Mouse (Mus musculus) embryonic stem cell, embryonic (primary cell): ENCODE measurements around the gene Ifitm6.
"Not testable (repeated sequence)": the region's sequence is repeated elsewhere in the genome, so short reads cannot be mapped to it uniquely, and the experiment has no call there.

Experiments
- CTCF ChIA-PET, 4 experiments: fragments of 300-600 bp in 2 of 4; fragments of 350-600 bp in 2 of 4; sonication (Branson Sonifier 250); formaldehyde crosslinking; loops; one replicate each; lab custom pipeline; 2022; ENCODE audit warnings: inconsistent platforms in 2 of 4; lab: Charles Lee
- POLR2A ChIA-PET, 4 experiments: fragments of 300-600 bp in 2 of 4; fragments of 350-600 bp in 2 of 4; sonication (Branson Sonifier 250); formaldehyde crosslinking; loops; one replicate each; lab custom pipeline; 2022; ENCODE audit warnings: antibody characterized with exemption in 4 of 4, inconsistent platforms in 1 of 4; lab: Charles Lee

Ifitm6 gene

DNA sequence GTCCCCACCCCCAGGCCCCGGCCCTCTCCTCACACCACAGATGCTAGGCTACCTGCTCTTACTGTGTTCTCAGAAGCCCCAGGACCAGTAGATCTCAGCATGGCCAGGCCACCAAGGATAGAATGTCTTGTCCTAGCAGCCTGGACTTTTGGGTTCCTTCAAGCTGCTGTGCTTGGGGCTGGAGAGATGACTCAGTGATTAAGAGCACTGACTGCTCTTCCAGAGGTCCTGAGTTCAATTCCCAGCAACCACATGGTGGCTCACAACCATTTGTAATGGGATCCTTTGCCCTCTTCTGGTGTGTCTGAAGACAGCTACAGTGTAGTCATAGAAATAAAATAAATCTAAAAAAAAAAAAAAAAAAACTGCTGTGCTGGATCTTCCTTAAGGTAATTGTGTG, at the start of gene Ifitm6:
TSS of gene Ifitm6 (minus strand) at position 101 of the 400 bp plus-strand sequence.
- CTCF ChIA-PET = not testable (repeated sequence)
- POLR2A ChIA-PET = interaction anchor here in 1 of 4 experiments (1.1 to 7.0 kb wide), 4 partner anchors 8 to 198 kb away, joined by 3 to 47 read pairs (median 4); partner anchors contain the start of gene Rassf7

- ChIA-PET POLR2A (interaction anchor here (0.6 to 5.8 kb wide), 34 partner anchors 8 to 365 kb away, joined by 3 to 33 read pairs (median 4); partner anchors contain the start of genes Rnh1 (in 2 of the 4), Bet1l (in 1 of the 4), Cend1 (in 1 of the 4) and Gm45785 (in 1 of the 4)), CTCF (interaction anchor here in 3 of 4 experiments (0.5 to 1.8 kb wide), 15 partner anchors 9 to 291 kb away, joined by 3 to 6 read pairs (median 4); no protein-coding TSS in a partner anchor)
Measured at GRCm38 (mm10) chr7:141064576-141064975, 46.9 kb upstream of the Ifitm6 start.

GRCm38 (mm10) chr7:141064175-141064574, 46.5 kb upstream of the Ifitm6 start:
- CTCF ChIA-PET = interaction anchor here in 3 of 4 experiments (0.5 to 1.8 kb wide), 13 partner anchors 8 to 292 kb away, joined by 3 to 6 read pairs (median 4); no protein-coding TSS in a partner anchor
- POLR2A ChIA-PET = interaction anchor here (0.6 to 5.8 kb wide), 34 partner anchors 9 to 365 kb away, joined by 3 to 33 read pairs (median 4); partner anchors contain the start of genes Rassf7 (in 2 of the 4), Rnh1 (in 2 of the 4), Bet1l (in 1 of the 4) and Cend1 (in 1 of the 4)

GRCm38 (mm10) chr7:141063353-141063752, 45.6 kb upstream of the Ifitm6 start:
- CTCF ChIA-PET = interaction anchor here in 2 of 4 experiments (1.1 to 2.5 kb wide), 3 partner anchors 7 to 160 kb away, joined by 4 to 8 read pairs (median 6); no protein-coding TSS in a partner anchor
- POLR2A ChIA-PET = interaction anchor here in 3 of 4 experiments (1.0 to 5.8 kb wide), 18 partner anchors 8 to 366 kb away, joined by 3 to 33 read pairs (median 5); partner anchors contain the start of genes Bet1l (in 1 of the 3), Cend1 (in 1 of the 3), Ifitm2 (in 1 of the 3) and Ric8a (in 1 of the 3)

DNA sequence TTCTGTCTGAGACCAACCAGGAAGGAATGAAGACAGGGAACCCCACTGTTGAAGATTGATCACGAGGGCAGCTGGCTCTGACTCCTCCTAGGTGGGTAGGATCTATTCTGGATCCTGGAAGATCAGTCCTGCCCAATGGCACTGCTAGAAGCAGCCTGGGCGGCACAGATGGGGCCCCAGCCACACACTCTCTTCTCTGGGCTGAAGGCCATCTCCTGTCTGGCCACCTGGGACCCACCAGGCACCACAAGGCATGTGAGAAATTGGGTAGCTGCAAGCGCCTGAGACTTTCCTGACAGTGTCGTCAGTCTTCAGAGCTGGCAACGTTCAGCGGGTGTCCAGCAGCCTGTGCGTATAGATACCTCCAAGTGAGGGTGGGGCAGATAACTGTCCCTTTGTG, 44.8 kb upstream of the Ifitm6 start:
- POLR2A ChIA-PET = interaction anchor here in 3 of 4 experiments (0.6 to 5.8 kb wide), 25 partner anchors 7 to 385 kb away, joined by 3 to 33 read pairs (median 3); partner anchors contain the start of genes Ric8a (in 2 of the 3), Bet1l (in 1 of the 3), Ifitm2 (in 1 of the 3) and Rnh1 (in 1 of the 3)
- CTCF ChIA-PET = interaction anchor here in 3 of 4 experiments (0.9 to 2.5 kb wide), 5 partner anchors 8 to 153 kb away, joined by 3 to 8 read pairs (median 4); no protein-coding TSS in a partner anchor

DNA sequence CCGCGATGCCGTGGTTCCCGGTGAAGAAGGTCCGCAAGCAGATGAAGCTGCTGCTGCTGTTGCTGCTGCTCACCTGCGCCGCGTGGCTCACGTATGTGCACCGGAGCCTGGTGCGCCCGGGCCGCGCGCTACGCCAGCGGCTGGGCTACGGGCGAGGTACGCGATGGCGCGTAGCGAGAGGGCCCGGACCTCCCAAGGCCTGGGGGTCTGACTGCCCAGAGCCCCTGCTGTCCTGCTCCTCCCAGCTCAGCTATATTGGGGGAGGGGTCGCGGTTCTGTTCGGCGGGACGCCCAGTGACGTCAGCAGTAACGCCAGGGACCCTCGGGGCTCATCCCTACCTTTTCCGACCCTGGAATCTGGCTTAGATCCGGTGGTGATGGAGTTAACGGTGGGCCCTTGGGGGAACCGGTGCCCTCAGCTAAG, 43.6 kb upstream of the Ifitm6 start:
- CTCF ChIA-PET = interaction anchor here (0.5 to 2.7 kb wide), 16 partner anchors 9 to 397 kb away, joined by 3 to 19 read pairs (median 3); no protein-coding TSS in a partner anchor
- POLR2A ChIA-PET = interaction anchor here in 3 of 4 experiments (0.6 to 5.8 kb wide), 19 partner anchors 9 to 331 kb away, joined by 3 to 33 read pairs (median 4); partner anchors contain the start of genes Ifitm2 (in 1 of the 3), Sigirr (in 1 of the 3), Taldo1 (in 1 of the 3) and Urah (in 1 of the 3)

GRCm38 (mm10) chr7:141060426-141061242, 42.9 kb upstream of the Ifitm6 start, which contains the start of gene B4galnt4:
B4galnt4 (plus strand) TSS chr7:141061104.
- CTCF ChIA-PET = interaction anchor here in 3 of 4 experiments (0.5 to 2.7 kb wide), 23 partner anchors 9 to 334 kb away, joined by 3 to 19 read pairs (median 4); no protein-coding TSS in a partner anchor
- POLR2A ChIA-PET = interaction anchor here in 3 of 4 experiments (0.6 to 5.8 kb wide), 47 partner anchors 9 to 331 kb away, joined by 3 to 33 read pairs (median 4); partner anchors contain the start of genes Rnh1 (in 2 of the 3), Zfp941 (in 2 of the 3), Bet1l (in 1 of the 3) and Ifitm1 (in 1 of the 3)

- ChIA-PET CTCF (interaction anchor here in 3 of 4 experiments (0.5 to 2.7 kb wide), 15 partner anchors 9 to 157 kb away, joined by 3 to 19 read pairs (median 4); no protein-coding TSS in a partner anchor), POLR2A (interaction anchor here in 3 of 4 experiments (0.6 to 5.8 kb wide), 44 partner anchors 8 to 420 kb away, joined by 3 to 33 read pairs (median 4); partner anchors contain the start of genes Rnh1 (in 2 of the 3), Zfp941 (in 2 of the 3), Bet1l (in 1 of the 3) and Ifitm1 (in 1 of the 3))
Measured at GRCm38 (mm10) chr7:141059929-141060328, 42.2 kb upstream of the Ifitm6 start.

GRCm38 (mm10) chr7:141058601-141059341, 41.0 kb upstream of the Ifitm6 start:
- ChIA-PET CTCF (interaction anchor here in 3 of 4 experiments (0.7 to 2.7 kb wide), 7 partner anchors 10 to 872 kb away, joined by 3 to 19 read pairs (median 4); no protein-coding TSS in a partner anchor), POLR2A (interaction anchor here in 2 of 4 experiments (0.6 to 1.8 kb wide), 4 partner anchors 10 to 1115 kb away, joined by 3 to 6 read pairs (median 4); partner anchors contain the start of genes Bet1l (in 1 of the 2), Ric8a (in 1 of the 2) and Utf1 (in 1 of the 2))

- ChIA-PET POLR2A (interaction anchor here in 2 of 4 experiments (0.5 to 1.2 kb wide), 2 partner anchors 12 to 113 kb away, joined by 3 read pairs; no protein-coding TSS in a partner anchor), CTCF (no interaction called here)
Measured at GRCm38 (mm10) chr7:141057541-141057940, 39.8 kb upstream of the Ifitm6 start.

GRCm38 (mm10) chr7:141056976-141057375, 39.3 kb upstream of the Ifitm6 start:
- POLR2A ChIA-PET = interaction anchor here in 2 of 4 experiments (1.1 to 1.8 kb wide), 5 partner anchors 9 to 67 kb away, joined by 3 to 5 read pairs (median 4); partner anchors contain the start of gene Sigirr (in 1 of the 2)
- CTCF ChIA-PET = interaction anchor here in 3 of 4 experiments (1.0 to 2.4 kb wide), 7 partner anchors 7 to 149 kb away, joined by 3 to 13 read pairs (median 5); no protein-coding TSS in a partner anchor

DNA sequence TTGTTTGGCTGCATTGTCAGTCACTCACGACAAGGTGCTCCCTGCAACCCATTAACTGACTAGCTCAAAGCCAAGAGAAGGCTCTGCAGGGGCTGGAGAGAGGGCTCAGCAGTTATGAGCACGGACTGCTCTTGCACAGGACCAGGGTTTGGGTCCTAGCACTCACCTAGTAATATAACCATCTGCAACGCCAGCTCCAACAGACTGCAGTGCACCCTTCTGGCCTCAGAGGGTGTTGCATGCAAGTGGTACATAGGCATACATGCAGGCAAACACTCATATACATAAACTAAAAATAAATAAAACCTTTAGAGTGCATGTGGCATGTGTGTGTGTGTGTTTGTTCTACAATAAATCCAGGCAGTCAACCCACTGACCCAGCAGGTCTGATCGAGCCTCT, 38.1 kb upstream of the Ifitm6 start:
- ChIA-PET POLR2A (interaction anchor here in 3 of 4 experiments (0.7 to 2.3 kb wide), 28 partner anchors 8 to 306 kb away, joined by 3 to 14 read pairs (median 4); partner anchors contain the start of genes Hras (in 1 of the 3), Lrrc56 (in 1 of the 3), Pgghg (in 1 of the 3) and Rnh1 (in 1 of the 3)), CTCF (interaction anchor here (0.6 to 2.5 kb wide), 19 partner anchors 8 to 1692 kb away, joined by 3 to 13 read pairs (median 4); partner anchors contain the start of genes Lrrc56 (in 1 of the 4) and Utf1 (in 1 of the 4))

DNA sequence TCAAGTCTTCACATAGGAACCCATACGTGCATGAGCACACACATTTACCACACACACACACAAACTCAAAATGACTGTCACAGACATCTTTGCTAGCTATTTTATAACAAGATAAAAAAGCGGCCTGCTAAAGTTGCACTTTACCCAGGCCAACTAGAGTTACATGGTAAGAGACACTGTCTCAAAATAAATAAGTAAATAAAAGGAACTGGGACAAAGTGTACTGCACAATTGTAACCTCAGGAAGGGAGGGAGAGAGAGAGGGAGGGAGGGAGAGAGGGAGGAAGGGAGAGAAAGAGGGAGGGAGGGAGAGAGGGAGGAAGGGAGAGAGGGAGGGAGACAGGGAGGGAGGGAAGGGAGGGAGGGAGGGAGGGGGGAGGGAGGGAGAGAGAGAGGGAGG, 34.7 kb upstream of the Ifitm6 start:
- POLR2A ChIA-PET = interaction anchor here in 3 of 4 experiments (0.6 to 2.5 kb wide), 17 partner anchors 8 to 125 kb away, joined by 3 to 31 read pairs (median 4); partner anchors contain the start of genes B4galnt4 (in 1 of the 3), Ifitm1 (in 1 of the 3) and Pgghg (in 1 of the 3)
- CTCF ChIA-PET = interaction anchor here in 1 of 4 experiments (1.5 to 2.2 kb wide), 3 partner anchors 17 to 144 kb away, joined by 6 to 13 read pairs (median 9); no protein-coding TSS in a partner anchor

- ChIA-PET POLR2A (interaction anchor here in 2 of 4 experiments (0.6 to 2.5 kb wide), 20 partner anchors 8 to 148 kb away, joined by 3 to 31 read pairs (median 5); partner anchors contain the start of genes B4galnt4 (in 1 of the 2), Ifitm1 (in 1 of the 2) and Pgghg (in 1 of the 2)), CTCF (interaction anchor here (0.6 to 2.2 kb wide), 10 partner anchors 13 to 961 kb away, joined by 3 to 14 read pairs (median 6); partner anchors contain the start of gene Ptdss2 (in 1 of the 4))
Measured at GRCm38 (mm10) chr7:141052016-141052415, 34.3 kb upstream of the Ifitm6 start.

GRCm38 (mm10) chr7:141051060-141051685, 33.4 kb upstream of the Ifitm6 start:
- ChIA-PET CTCF (interaction anchor here (0.5 to 2.2 kb wide), 30 partner anchors 9 to 960 kb away, joined by 3 to 14 read pairs (median 4); partner anchors contain the start of genes B4galnt4 (in 1 of the 4), Pgghg (in 1 of the 4), Phrf1 (in 1 of the 4) and Ptdss2 (in 1 of the 4)), POLR2A (interaction anchor here in 3 of 4 experiments (0.5 to 2.5 kb wide), 52 partner anchors 8 to 392 kb away, joined by 3 to 31 read pairs (median 4); partner anchors contain the start of genes Rassf7 (in 2 of the 3), B4galnt4 (in 1 of the 3), Gm45785 (in 1 of the 3) and Ifitm1 (in 1 of the 3))
